Mouse (Mus musculus) layer of hippocampus, postnatal 14 days (tissue): ENCODE measurements around the gene 2610008E11Rik. TPM values are rescaled to one million over a fixed set of nuclear protein-coding genes. Genes with fewer than 3 reads are reported as not detected.
"Not testable (repeated sequence)": the region's sequence is repeated elsewhere in the genome, so short reads cannot be mapped to it uniquely, and the experiment has no call there.

Source experiments
- DNase-seq, 2 experiments: peaks; one replicate each; pipeline ENCODE4 v3.0.0; 2021 to 2022; ENCODE audit warnings: low spot score in 2 of 2, mixed read lengths in 1 of 2
- long read RNA-seq, 2 experiments: library from polyadenylated mRNA; stranded (forward); transcript quantifications; one replicate each; pipeline ENCODE4 v2.0.0; 2021
- total RNA-seq, 2 experiments: library from RNA; stranded (reverse); gene quantifications; 2 replicates each; pipeline ENCODE4 v1.2.3; 2021

Gene 2610008E11Rik
- total RNA-seq, result 10 to 100 TPM; 25.0 to 26.0 TPM
- long read RNA-seq, experiment 1, full-length matches to known transcripts, result 17 of 22 reads
- long read RNA-seq, experiment 1, partial matches to known transcripts, result 0 of 22 reads
- long read RNA-seq, experiment 1, other reads (novel, unspliced or antisense), result 5 of 22 reads
- long read RNA-seq, experiment 2, full-length matches to known transcripts, result 14 of 15 reads
- long read RNA-seq, experiment 2, partial matches to known transcripts, result 0 of 15 reads
- long read RNA-seq, experiment 2, other reads (novel, unspliced or antisense), result 1 of 15 reads

GRCm38 (mm10) chr10:79097161-79097754, at the start of gene 2610008E11Rik:
Gene 2610008E11Rik, minus strand, starts transcription at chr10:79097600.
- DNase-seq, result peak; percentile 95 to 97

GRCm38 (mm10) chr10:79116125-79116849, 18.9 kb upstream of the 2610008E11Rik start:
- DNase-seq, result peak; percentile 42 to 68

- no peak for DNase-seq
Observed at GRCm38 (mm10) chr10:79115085-79115484, 17.7 kb upstream of the 2610008E11Rik start.

- DNase-seq, result no peak
Observed at GRCm38 (mm10) chr10:79110482-79110881, 13.1 kb upstream of the 2610008E11Rik start.

- no peak for DNase-seq
Observed at GRCm38 (mm10) chr10:79109156-79109555, 11.8 kb upstream of the 2610008E11Rik start.

GRCm38 (mm10) chr10:79107531-79107930, 10.1 kb upstream of the 2610008E11Rik start:
- DNase-seq, result no peak

- no peak for DNase-seq
Observed at GRCm38 (mm10) chr10:79106325-79107282, 9.2 kb upstream of the 2610008E11Rik start.

GRCm38 (mm10) chr10:79096706-79097105, 694 bp downstream of the 2610008E11Rik start:
- no peak for DNase-seq

- no peak for DNase-seq
Observed at GRCm38 (mm10) chr10:79091731-79092130, 5.7 kb downstream of the 2610008E11Rik start.

- no peak for DNase-seq
Observed at GRCm38 (mm10) chr10:79089000-79089399, 8.4 kb downstream of the 2610008E11Rik start.

GRCm38 (mm10) chr10:79086577-79086976, 10.8 kb downstream of the 2610008E11Rik start:
- DNase-seq, result no peak

GRCm38 (mm10) chr10:79057370-79057769, 40.0 kb downstream of the 2610008E11Rik start:
- not testable (repeated sequence) for DNase-seq

- not testable (repeated sequence) for DNase-seq
Observed at GRCm38 (mm10) chr10:79042457-79042856, 54.9 kb downstream of the 2610008E11Rik start.

GRCm38 (mm10) chr10:79028441-79028840, 69.0 kb downstream of the 2610008E11Rik start, which contains the start of gene Olfr57:
Gene Olfr57, plus strand, starts transcription at chr10:79028741.
- DNase-seq, result no peak

Other genes starting within 250 kb of the 2610008E11Rik start
- not detected for gene Olfr1356, start 245.4 kb downstream of the 2610008E11Rik start, total RNA-seq
- gene Olfr1355, start 222.1 kb downstream of the 2610008E11Rik start, total RNA-seq, result not detected
- not detected for gene Olfr1354, start 184.4 kb downstream of the 2610008E11Rik start, total RNA-seq
- gene Olfr8, start 147.0 kb downstream of the 2610008E11Rik start, total RNA-seq, result not detected
- gene Olfr1353, start 134.3 kb downstream of the 2610008E11Rik start, total RNA-seq, result not detected
- gene Olfr1352, start 116.5 kb downstream of the 2610008E11Rik start, total RNA-seq, result not detected
- not detected for gene Olfr1351, start 85.1 kb downstream of the 2610008E11Rik start, total RNA-seq
- gene Olfr57, start 68.9 kb downstream of the 2610008E11Rik start, total RNA-seq, result not detected
- not detected for gene Vmn2r80, start 51.2 kb upstream of the 2610008E11Rik start, total RNA-seq
- not detected for gene Vmn2r81, start 150.1 kb upstream of the 2610008E11Rik start, total RNA-seq